Mouse (Mus musculus) liver, postnatal 0 days (tissue): Measurements from ENCODE around the gene Snu13.

Experiments
- CTCF ChIP-seq: sonication (generic); IDR thresholded peaks from 2 replicates; pipeline ENCODE4 v1.5.1; 2016; ENCODE audit warnings: antibody characterized with exemption, low read depth
- EP300 ChIP-seq: IDR thresholded peaks from 2 replicates; pipeline ENCODE4 v1.6.1; 2016; ENCODE audit warnings: antibody characterized with exemption, low read depth, mild to moderate bottlenecking

DNA sequence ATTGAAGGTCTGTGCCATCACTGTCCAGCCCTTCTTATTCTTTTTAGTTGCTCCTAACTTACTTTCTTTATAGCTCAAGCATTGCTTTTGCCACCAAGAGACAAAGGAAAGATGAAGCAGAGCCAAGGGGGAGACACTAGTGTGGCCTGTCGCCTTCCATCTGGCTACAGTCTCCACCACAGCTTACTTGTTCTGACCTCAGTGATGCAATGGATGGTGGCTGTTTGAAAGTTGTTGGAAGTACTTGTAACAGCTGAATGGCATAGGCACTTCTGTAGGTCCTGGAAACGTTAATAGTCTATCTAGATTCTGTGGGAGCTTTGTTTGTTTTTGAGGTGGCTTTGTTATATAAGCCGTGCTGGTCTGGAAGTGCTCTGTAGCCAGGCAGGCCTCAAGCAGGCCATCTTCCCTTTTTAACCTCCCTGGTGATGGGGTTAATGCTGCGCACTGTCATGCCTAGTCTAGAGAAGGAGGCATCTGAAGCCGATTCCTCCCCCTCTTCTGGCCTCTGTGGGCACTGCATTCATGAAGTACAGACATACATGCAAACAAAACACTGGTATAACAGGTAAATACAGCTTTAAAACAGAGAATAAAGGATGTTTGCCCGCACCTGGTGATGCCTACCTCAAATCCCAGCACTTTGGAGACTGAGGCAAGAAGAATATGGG lies 23.3 kb downstream of the Snu13 start:
- no peak for TF ChIP-seq EP300
- TF ChIP-seq CTCF, result no peak
